Mouse (Mus musculus) myocyte (in vitro differentiated cells): ENCODE data around the gene Gm43518.

Experiments used
- CEBPB ChIP-seq: IDR thresholded peaks from 2 replicates; pipeline ENCODE4 v1.6.1; 2011; ENCODE audit warnings: mild to moderate bottlenecking, moderate library complexity; ENCODE audit not compliant: poor library complexity, insufficient read depth, severe bottlenecking
- MYOD1 ChIP-seq, 3 experiments: IDR thresholded peaks; one replicate each; pipeline ENCODE4 v1.6.1; 2011; ENCODE audit warnings: control low read depth in 2 of 3, low read depth in 2 of 3, mild to moderate bottlenecking in 2 of 3, moderate library complexity in 1 of 3; ENCODE audit not compliant: insufficient read length in 2 of 3, control insufficient read depth in 1 of 3
- POLR2A ChIP-seq: IDR thresholded peaks from one replicate; pipeline ENCODE4 v1.6.1; 2011; ENCODE audit warnings: low read depth, mild to moderate bottlenecking, control low read depth, moderate library complexity; ENCODE audit not compliant: insufficient read length

DNA sequence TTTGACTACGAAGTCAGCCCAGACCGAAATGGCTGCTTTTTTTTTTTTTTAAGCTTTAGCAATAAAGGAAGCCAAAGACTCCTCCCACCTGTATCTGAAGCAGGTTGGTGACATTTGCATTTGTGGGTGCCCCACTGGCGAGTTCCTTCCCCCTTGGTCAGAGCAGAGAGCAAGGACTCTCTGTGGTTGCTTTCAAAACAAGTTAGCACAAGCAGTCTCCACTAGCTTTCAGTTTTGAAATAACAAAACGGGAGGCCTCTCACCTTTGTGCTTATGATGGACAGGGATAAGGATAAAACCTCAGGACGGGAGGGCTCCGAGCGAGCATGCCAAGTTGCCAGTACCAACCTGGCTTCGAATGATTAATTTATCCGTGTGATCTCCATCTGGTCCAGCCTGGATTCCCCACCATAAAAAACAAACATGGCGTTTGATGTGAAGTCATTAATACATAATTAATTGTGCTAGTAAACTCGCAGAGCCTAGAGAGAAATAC is 47.4 kb downstream of the Gm43518 start:
- TF ChIP-seq POLR2A, result no peak
- TF ChIP-seq MYOD1 (IDR thresholded peaks at IDR 0.05; ENCODE audit: control insufficient read depth in 1 of 3, insufficient read length in 2 of 3, low read depth in 2 of 3), result no peak
- no peak for TF ChIP-seq CEBPB
